Mouse (Mus musculus) heart, adult 2 months (tissue): ENCODE results near the gene Smap1.

Experiments used
- CTCF ChIP-seq: fragments of 200-600 bp; IDR thresholded peaks from 2 replicates; pipeline ENCODE4 v1.8.1; 2022; ENCODE audit warnings: antibody characterized with exemption, mild to moderate bottlenecking, moderate library complexity
- EP300 ChIP-seq: fragments of 200-500 bp; IDR thresholded peaks from 2 replicates; pipeline ENCODE4 v1.6.1; 2011; ENCODE audit warnings: low read depth, low read length, control low read depth; ENCODE audit not compliant: insufficient read depth

DNA sequence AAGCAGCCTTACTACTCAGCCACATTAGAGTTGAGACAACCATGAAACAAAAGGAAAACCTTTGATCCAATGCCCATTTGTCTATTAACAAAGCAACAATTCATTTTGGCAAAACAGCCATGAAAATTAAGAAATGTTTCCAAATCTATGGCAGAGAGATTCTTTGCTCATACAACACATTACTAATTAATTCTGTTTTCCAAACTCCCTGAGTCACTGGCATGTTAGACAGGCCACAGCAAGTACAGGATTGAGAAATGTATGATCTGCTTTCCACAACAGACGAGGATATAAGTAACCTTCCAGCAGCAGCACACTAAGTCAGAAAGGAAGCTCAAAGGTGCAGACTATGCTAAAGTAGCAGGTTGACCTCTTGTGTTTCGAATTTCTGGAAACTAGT lies 9.1 kb downstream of the Smap1 start:
- no peak for TF ChIP-seq CTCF
- no peak for TF ChIP-seq EP300
